Mouse (Mus musculus) MEL (cell line): Measurements from ENCODE around the gene Fam69b.

Experiments
- CHD1 ChIP-seq: IDR thresholded peaks from 2 replicates; pipeline ENCODE4 v1.6.1; 2012; ENCODE audit warnings: low read depth, mild to moderate bottlenecking, inconsistent platforms, low read length, improper control_type of control experiment
- CHD2 ChIP-seq: IDR thresholded peaks from 2 replicates; pipeline ENCODE4 v1.6.1; 2011; ENCODE audit warnings: low read length, improper control_type of control experiment
- CTCF ChIP-seq, 3 experiments: IDR thresholded peaks in 2 of 3; conservative IDR thresholded peaks in 1 of 3; 2 replicates each; pipeline ENCODE4 v1.5.1; 2011 to 2012; ENCODE audit warnings: low read length in 3 of 3, low read depth in 2 of 3, mild to moderate bottlenecking in 2 of 3, improper control_type of control experiment in 1 of 3, inconsistent platforms in 1 of 3, mixed read lengths in 1 of 3, moderate library complexity in 1 of 3; ENCODE audit not compliant: control insufficient read depth in 1 of 3, insufficient read depth in 1 of 3, poor library complexity in 1 of 3, severe bottlenecking in 1 of 3
- ELF1 ChIP-seq: IDR thresholded peaks from 2 replicates; pipeline ENCODE4 v1.6.1; 2014; ENCODE audit warnings: low read depth, mild to moderate bottlenecking, inconsistent platforms, low read length, improper control_type of control experiment, moderate library complexity
- EP300 ChIP-seq, 2 experiments: IDR thresholded peaks; 2 replicates each; pipeline ENCODE4 v1.6.1; 2011; ENCODE audit warnings: improper control_type of control experiment in 2 of 2, low read length in 2 of 2, low read depth in 1 of 2, mild to moderate bottlenecking in 1 of 2
- GATA1 ChIP-seq: IDR thresholded peaks from 2 replicates; pipeline ENCODE4 v1.6.1; 2011; ENCODE audit warnings: low read depth, low read length, improper control_type of control experiment
- POLR2A ChIP-seq, 2 experiments: IDR thresholded peaks; 2 replicates each; pipeline ENCODE4 v1.6.1; 2011 to 2012; ENCODE audit warnings: low read length in 2 of 2, mild to moderate bottlenecking in 2 of 2, control low read depth in 1 of 2, improper control_type of control experiment in 1 of 2, low read depth in 1 of 2, moderate library complexity in 1 of 2; ENCODE audit not compliant: control insufficient read depth in 1 of 2, insufficient read depth in 1 of 2, poor library complexity in 1 of 2
- POLR2AphosphoS2 ChIP-seq: IDR thresholded peaks from 2 replicates; pipeline ENCODE4 v1.6.1; 2011; ENCODE audit warnings: low read length, improper control_type of control experiment
- TBP ChIP-seq: IDR thresholded peaks from 2 replicates; pipeline ENCODE4 v1.8.0; 2011; ENCODE audit warnings: low read depth, low read length, improper control_type of control experiment
- TCF12 ChIP-seq: IDR thresholded peaks from 2 replicates; pipeline ENCODE4 v1.6.1; 2014; ENCODE audit warnings: low read depth, mild to moderate bottlenecking, inconsistent platforms, low read length, improper control_type of control experiment, moderate library complexity
- ZNF384 ChIP-seq: IDR thresholded peaks from 2 replicates; pipeline ENCODE4 v1.6.1; 2012; ENCODE audit warnings: low read depth, mild to moderate bottlenecking, inconsistent platforms, low read length, improper control_type of control experiment

GRCm38 (mm10) chr2:26633953-26634530 is 5.8 kb downstream of the Fam69b start:
- TF ChIP-seq CTCF (IDR thresholded peaks at IDR 0.05 in 2 of 3, conservative IDR thresholded peaks at IDR 0.05 in 1 of 3; ENCODE audit: control insufficient read depth in 1 of 3, insufficient read depth in 1 of 3, low read depth in 2 of 3, low read length in 3 of 3, poor library complexity in 1 of 3, severe bottlenecking in 1 of 3) (no peak), ELF1 (no peak), GATA1 (no peak), POLR2A (IDR thresholded peaks at IDR 0.05; ENCODE audit: control insufficient read depth in 1 of 2, insufficient read depth in 1 of 2, low read depth in 1 of 2, low read length in 2 of 2, poor library complexity in 1 of 2) (peak in 1 of 2 experiments; percentile 16; a peak in 2 of 4 replicates), ZNF384 (no peak), TCF12 (no peak), CHD2 (no peak), TBP (no peak), CHD1 (no peak), EP300 (IDR thresholded peaks at IDR 0.05; ENCODE audit: low read depth in 1 of 2, low read length in 2 of 2) (no peak), POLR2AphosphoS2 (peak; percentile 46; the same call in 1 of the 2 replicates)
